Mouse (Mus musculus): ENCODE measurements at regions not wholly inside any gene's neighbourhood (a gene's known extent, or its start where the extent isn't known, plus 50 kb on each side); places are given as distances from the start of the nearest gene placed in this dataset.
A peak's percentile ranks its signal among the peaks of the same experiment; 100 is the strongest.

DNA sequence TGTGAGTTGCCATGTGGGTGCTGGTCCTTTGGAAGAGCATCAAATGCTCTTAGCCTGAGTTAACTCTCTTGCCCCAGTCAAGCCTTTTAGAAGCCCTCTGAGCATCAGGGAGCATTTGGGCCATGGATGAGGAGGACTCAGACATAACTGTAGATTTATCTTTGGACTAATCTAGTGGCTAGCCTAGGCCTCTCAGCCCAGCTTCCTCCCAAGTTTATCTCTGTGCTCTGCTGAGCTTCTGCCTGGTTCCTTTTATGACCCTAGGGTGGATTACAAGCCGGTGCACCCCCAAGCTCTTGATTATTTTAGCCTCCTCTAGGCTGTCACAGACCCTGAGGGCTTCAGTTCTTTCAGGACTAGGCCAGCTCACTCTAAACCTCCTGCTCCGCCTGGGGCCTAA, 102.6 kb upstream of the Vps8 start:
- DNase-seq = no peak

DNA sequence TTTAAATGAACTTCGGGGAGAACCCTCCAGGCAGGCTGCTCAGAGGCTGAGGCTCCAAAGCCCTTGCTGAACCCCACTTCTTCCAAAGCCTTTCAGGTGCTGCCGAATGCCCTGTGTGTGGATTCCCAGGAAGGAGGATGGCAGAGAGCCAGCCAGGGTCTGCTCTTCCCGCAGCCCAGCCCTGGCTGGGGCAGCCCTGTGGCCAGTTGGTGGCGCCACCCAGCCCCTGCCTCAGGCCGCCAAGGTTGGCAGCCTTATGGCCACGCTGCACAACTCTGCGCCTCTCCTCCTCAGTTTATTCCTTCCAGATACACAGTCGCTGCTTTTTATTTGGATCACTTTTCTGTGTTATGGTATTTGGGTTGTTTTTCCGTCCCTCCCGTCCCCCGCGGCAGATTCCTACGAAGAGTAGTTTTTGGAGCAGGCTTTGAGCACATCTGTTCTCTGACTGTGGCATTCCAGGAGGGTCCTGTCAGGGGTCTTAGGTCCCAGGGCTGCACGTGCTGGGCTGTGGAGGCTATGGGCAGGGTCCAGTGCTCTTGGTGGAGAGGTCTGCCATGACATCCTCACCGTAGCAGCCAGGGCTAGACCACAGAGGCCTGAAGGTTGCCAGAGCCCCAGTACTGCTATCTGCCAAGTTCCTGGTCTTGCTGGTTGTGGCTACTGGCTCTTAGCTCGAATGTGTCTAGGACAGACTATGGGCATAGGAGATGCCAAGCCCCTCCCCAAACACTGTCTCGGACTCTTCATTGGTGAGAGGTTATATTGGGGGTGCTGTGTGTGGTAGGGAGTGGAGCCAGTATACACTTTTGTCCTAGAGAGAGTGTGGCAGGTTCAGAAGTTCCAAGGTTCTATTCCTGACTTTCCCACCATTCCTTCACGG, 101.5 kb upstream of the Vps8 start:
- DNase-seq = peak; percentile 54 to 78

GRCm38 (mm10) chr16:21322437-21322836, 100.5 kb upstream of the Vps8 start:
- DNase-seq = peak; percentile 73 to 83

DNA sequence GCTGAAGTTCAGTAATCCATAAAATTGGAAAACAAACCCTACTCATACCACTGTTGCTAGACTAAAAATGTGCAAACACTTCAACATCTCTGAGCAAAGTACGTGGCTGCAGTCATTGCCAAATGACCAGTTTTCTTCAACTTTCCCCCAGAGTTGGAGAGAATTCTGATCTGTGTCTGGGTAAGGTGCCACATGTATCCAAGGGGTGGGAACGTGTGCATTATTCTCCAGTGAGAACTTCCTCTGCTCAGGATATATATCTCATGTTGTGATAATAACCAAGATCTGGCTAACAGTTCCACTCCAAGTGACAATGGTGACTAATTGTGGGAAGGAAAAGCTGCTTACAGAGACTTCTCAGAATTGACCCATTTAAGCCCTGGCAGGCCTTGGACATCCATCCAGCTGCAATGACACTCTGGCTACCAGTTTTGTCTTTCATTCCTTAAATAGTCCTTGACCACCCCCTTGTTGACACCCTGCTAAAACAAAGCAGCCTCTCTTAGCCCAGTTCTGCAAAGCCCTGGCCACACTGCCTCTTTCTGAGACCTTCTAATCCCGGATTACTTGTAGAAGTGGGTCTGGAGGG, 99.4 kb upstream of the Vps8 start:
- DNase-seq = no peak

DNA sequence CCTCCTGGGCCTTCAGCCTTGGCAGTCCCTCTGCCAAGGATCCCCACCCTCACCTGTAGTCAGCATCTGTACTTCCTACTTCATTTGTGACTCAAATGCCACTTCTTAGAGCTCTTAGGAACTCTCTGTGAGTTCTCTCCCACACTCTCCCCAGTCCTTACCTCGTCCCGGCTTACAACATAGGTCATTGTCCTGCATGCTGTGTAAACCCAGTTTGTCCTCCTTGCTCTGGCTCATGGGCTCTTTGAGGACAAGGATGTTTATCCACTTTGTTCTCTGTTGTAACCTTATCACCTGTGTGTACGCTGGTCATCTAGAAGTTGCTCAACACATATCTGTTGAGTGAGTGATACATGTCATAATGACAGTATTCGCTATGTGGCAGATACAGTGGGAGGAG, 94.9 kb upstream of the Vps8 start:
- no peak for DNase-seq

DNA sequence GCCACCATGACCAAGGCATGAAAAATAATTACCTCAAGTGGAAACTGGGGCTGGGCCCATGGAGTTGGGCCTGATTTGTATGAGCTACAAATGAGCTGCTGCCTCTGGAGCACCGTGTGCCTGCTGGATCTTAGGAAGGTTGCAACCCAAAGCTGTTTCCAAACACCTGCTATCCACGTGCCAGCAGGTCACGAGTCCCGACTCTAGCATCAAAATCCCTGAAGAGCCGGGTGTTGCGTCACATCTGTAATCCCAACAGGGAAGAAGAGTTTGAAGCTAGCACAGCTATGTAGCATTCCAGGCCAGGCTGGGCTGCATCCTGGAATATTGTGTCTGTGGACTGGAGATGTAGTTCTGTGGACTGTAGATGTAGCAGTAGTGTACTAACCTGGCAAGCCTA, 93.7 kb upstream of the Vps8 start:
- DNase-seq = no peak

- peak; percentile 47 to 53 for DNase-seq
Observed at GRCm38 (mm10) chr16:21331229-21331628, 91.7 kb upstream of the Vps8 start.

DNA sequence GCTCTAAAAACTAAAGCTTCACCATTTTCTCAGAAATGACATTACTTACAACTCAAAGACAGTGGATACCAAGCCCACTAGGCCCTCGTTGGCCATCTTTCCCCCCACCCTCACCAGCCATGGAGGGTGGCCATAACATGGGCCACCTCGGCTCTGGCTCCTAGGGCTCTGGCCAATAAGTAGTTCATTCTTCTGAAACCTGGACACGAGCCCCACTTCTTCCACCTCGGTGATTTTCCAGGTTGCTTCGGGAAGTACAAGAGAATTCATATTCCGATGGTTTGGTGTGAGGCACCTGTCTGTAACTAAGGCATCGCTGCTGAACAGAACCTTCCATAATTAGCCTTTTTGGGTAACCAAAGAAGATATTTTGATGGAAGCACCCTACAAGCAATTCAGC, 90.5 kb upstream of the Vps8 start:
- DNase-seq = peak; percentile 75 to 81

DNA sequence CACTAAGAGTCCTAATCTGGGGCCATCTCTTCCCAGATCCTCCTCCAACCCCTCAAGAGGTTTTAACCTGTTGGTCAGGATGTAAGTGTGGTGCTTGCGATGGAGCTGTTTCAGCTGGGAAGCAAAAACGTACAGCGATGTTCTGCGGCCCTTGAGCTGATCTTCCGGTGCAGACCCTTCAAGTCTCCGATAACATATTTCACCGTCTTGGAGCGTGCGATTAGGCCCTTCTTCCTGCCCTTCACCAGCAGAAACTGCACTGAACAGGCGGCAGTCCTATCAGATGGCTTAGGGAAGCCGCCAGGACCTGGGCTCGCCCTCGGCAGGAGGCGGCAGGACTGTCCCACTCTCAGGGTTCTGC, 90.1 kb upstream of the Vps8 start:
- no peak for DNase-seq

DNA sequence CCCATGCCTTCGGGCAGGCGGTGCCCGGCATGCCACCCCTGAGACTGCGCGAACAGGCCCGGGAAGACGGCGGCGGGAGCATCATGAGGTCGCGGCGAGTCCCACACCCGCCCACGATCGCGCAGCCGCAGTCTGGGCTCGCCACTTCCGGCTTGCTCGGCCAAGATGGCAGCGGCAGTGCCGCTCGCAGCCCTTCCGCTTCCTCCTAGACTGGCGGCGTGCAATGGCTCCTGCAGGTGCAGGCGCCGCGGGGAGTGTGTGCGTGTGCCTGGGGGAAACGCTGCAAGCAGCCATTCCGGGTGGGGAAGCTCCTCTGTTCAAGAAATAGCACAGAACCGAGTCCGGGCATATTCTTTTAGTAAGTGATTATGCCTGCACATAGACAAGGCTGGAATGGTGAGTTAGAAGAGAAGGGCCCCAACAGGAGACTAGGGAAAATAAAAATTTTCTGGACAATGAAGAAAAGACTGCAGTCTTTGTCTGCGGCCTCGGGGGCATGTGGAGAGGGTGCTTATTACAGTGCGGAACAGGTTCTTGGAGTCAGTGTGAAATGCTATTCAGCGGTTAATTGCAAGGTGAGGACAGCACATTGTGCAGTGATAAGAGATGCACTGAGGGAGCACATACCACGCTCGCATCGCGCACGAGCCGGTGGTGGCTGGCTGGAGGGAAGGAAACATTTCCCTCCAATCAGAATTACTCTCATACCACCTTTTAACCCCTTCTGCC, 89.5 kb upstream of the Vps8 start:
- peak; percentile 95 for DNase-seq

DNA sequence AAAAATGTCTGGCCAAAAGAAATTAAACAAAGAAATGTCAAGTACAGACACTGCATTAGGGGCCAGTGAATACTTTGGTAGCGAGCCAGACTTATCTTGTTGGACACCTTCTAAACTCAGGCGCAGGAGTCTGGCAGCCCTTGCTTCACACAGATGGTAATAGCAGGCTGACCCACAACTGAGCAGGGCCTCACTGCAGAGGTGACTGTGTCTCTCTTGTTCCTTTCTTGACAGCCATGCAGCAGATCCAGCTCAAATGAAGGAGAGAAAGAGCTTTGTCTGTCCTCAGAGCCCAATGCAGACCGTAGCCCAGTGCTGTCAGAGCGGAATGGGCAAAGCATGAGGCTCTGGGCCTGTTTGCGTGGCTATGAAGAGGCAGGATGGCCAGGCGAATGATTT, 83.9 kb upstream of the Vps8 start:
- peak; percentile 52 to 62 for DNase-seq

- peak; percentile 88 for DNase-seq
Observed at GRCm38 (mm10) chr16:21339460-21340081, 83.3 kb upstream of the Vps8 start.

DNA sequence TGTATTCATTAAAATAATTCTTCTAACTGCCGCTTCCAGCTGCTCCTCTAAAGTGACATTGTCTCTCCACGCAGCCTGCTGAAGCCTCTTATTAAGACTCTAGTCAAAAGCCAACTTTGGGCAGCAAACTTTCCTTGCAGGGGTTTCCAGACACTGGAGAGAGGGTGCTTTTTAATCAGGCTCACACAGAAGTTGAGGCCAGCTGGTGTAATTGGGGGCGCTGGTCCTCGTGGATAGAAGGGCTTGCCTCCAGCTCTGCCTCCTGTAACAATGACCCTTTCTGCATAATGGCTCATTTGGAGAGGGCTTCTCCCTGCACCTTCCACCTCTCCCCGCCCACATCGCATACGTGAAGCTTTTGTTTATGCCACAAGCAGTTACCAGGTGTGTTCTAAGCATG, 82.8 kb upstream of the Vps8 start:
- DNase-seq = peak in 1 of 2 experiments; percentile 27

DNA sequence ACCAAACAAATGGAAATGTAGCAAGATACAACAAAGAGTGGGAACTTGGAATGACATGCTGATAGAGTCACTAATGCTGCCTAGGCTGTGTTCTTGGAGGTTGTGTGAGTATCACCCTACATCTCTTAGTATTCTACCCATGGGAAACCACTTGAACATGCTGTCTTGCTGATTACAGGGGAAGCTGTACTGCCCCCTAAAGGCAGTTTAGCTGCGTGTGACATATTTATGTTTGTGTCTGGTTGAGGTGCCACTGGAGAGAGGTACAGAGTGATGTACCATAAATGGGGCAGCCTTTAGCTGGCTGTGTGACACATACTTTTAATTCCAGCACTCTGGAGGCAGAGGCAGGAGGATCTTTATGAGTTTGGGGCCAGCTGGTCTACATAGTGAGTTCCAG, 73.0 kb upstream of the Vps8 start:
- no peak for DNase-seq

DNA sequence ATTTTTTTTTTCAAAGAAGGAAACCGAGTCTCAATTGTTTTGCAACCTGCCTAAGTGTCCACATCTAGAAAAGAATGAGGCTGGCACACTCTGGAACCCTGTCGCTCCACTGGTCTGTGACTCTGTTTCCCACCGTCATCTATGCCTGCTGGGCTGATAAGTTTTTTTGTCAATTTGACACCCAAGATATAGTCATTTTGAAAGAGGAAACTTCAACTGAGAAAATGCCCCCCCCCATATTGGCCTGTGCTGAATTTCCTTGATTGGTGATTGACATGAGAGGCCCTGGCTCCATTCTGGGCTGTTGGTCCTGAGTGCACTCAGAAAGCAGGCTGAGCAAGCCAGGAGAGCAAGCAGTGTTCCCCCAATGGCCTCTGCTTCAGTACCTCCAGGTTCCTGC, 71.6 kb upstream of the Vps8 start:
- DNase-seq = no peak

- no peak for DNase-seq
Observed at GRCm38 (mm10) chr16:21353111-21353510, 69.8 kb upstream of the Vps8 start.

DNA sequence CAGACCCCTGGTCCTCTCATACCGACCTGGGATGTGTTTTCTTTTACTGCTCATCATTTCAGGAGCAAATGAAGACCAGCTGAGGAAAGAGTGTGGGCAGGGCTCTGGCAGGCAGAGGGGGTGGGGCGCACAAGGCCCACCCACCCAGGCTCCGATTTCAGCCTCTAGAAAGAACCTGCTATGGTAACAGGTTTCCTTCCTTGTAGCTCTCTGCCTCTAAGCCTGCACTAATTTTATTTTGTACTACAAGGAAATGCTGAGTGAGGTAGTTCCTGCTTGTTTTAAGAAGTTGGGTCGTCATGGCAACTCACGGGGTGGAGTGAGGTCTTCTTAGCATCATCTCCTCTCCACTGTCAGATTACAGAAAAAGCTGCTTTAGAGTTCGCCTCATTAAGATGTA, 69.4 kb upstream of the Vps8 start:
- DNase-seq = no peak

GRCm38 (mm10) chr16:21355638-21356037, 67.3 kb upstream of the Vps8 start:
- DNase-seq = no peak

- DNase-seq = no peak
Observed at GRCm38 (mm10) chr16:21357433-21357832, 65.5 kb upstream of the Vps8 start.

DNA sequence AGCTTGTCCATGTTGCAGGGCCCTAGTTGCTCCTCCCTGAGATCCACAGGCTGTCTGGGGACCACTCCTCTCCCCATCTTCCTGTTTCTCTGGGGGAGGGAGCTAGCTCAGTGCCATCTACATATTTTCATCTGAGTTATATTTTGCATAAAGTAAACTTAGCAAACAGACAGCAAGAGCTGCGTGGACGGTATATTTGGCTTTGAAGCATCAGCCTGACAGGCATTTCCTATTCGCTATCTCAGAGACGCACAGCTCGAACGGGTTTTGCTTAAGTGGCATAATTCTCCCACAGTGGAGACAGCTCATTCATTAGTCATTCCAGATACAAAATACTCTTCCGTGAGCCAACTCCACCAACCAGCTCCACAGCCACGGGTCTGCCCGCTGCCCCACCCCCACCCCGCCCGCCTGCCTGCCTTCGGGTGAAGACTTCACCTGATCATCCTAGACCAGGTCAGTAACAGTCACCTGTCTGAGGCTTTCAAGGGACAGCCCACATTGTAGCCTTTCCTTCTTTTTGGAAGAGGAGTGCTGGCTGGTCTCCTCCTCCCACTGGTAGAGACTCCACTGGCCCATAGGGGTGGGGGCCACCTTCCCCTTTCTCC, 64.5 kb upstream of the Vps8 start:
- no peak for DNase-seq

- DNase-seq = no peak
Observed at GRCm38 (mm10) chr16:21359459-21359858, 63.5 kb upstream of the Vps8 start.

DNA sequence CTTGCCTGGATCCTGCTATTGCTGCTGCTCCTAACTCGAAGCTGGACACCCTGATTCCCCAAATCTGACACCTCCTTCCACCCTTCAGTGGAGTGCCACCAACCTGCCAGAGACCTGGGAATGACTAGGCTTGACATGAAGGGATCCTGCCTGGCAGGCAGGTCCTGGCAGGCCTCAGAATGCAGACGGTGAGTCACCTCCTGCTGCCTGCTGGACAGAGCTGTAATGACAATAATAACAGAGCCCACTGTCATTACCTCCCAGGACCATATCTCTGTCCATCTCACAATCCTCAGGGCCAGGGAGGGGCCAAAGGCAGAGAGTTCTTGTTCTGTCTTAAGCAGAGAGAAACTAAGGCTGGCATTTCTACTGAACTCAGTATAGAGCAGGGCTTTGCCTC, 61.5 kb upstream of the Vps8 start:
- peak in 1 of 2 experiments; percentile 10 for DNase-seq

All from cerebellum, postnatal 14 days (tissue).